Mouse (Mus musculus) lung, postnatal 0 days (tissue): Measurements from ENCODE around the gene Nln. TPM values are rescaled to one million over a fixed set of nuclear protein-coding genes. Genes with fewer than 3 reads are reported as not detected.

Experiments
- ATAC-seq: fragments of 200-750 bp; cut with Nextera tagmentation; 2 replicates; pipeline ENCODE4 v1.8.0; 2017; ENCODE audit warnings: moderate library complexity
- DNase-seq: peaks from one replicate; pipeline ENCODE4 v3.0.0-alpha.2; 2016; ENCODE audit warnings: low spot score
- H3K27ac ChIP-seq: fragments of 300-500 bp; sonication (generic); 2 replicates; pipeline ENCODE4 v1.5.1; 2014; ENCODE audit warnings: antibody characterized with exemption, mild to moderate bottlenecking, low read length, mixed read lengths
- H3K27me3 ChIP-seq: fragments of 300-500 bp; sonication (generic); replicated peaks from 2 replicates; pipeline ENCODE4 v1.6.1; 2014; ENCODE audit warnings: low read length, mixed read lengths; ENCODE audit not compliant: insufficient read depth
- H3K36me3 ChIP-seq: fragments of 300-500 bp; sonication (generic); 2 replicates; pipeline ENCODE4 v1.6.1; 2014; ENCODE audit warnings: low read length, mixed read lengths; ENCODE audit not compliant: insufficient read depth
- H3K4me1 ChIP-seq: fragments of 300-500 bp; sonication (generic); 2 replicates; pipeline ENCODE4 v1.6.1; 2014; ENCODE audit warnings: antibody characterized with exemption, low read depth, low read length, mixed read lengths; ENCODE audit not compliant: insufficient read depth
- H3K4me2 ChIP-seq: fragments of 300-500 bp; sonication (generic); replicated peaks from 2 replicates; pipeline ENCODE4 v1.6.1; 2014; ENCODE audit warnings: low read depth, mild to moderate bottlenecking, low read length, moderate library complexity, mixed read lengths
- H3K4me3 ChIP-seq: fragments of 300-500 bp; sonication (generic); 2 replicates; pipeline ENCODE4 v1.5.1; 2014; ENCODE audit warnings: low read depth, low read length
- H3K9ac ChIP-seq: fragments of 300-500 bp; sonication (generic); replicated peaks from 2 replicates; pipeline ENCODE4 v1.6.1; 2014; ENCODE audit warnings: low read depth, mild to moderate bottlenecking
- H3K9me3 ChIP-seq: fragments of 300-500 bp; sonication (generic); 2 replicates; pipeline ENCODE4 v1.6.1; 2016; ENCODE audit warnings: low read length, mixed read lengths
- CTCF ChIP-seq: IDR thresholded peaks from 2 replicates; pipeline ENCODE4 v1.5.1; 2016; ENCODE audit warnings: antibody characterized with exemption, mild to moderate bottlenecking
- EP300 ChIP-seq: IDR thresholded peaks from 2 replicates; pipeline ENCODE4 v1.6.1; 2016; ENCODE audit warnings: antibody characterized with exemption, mild to moderate bottlenecking, control low read depth
- WGBS: fragments of 180-500 bp; shearing (Covaris S2); extraction: QIAGEN DNeasy Blood & Tissue Kit; methylation state at CpG from one replicate; pipeline ENCODE4 v1.1.7; 2014; 5-methylcytosine and 5-hydroxymethylcytosine counted together
- polyA plus RNA-seq: library from polyadenylated mRNA; unstranded; fragments of >200 nt; fragmentation: Nextera tagmentation; extraction: Ambion mirVana; gene quantifications from 2 replicates; pipeline ENCODE4 v1.2.1, GENCODE M21; 2015

The Nln gene
- polyA plus RNA-seq, 1 experiment from 2014 or later, result 13.0 TPM

DNA sequence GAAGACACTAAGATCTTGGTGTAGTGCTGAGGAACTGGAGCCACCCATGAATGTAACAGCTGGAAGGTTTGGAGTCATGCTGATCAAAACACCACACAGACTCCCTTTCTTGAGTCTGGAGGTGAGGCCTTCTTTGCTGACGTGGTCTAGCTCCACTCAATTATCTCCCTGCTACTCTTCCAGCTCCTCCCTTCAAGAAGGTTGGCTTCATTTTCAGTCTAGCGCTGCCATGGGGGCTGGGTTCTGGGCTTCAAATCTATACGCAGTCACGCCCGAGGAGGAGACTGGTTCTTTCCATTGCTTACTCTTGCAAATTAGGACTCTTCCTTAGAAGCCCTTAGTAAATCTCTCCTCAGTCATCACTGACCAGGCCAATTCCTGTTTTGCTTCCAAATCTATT, 98.1 kb downstream of the Nln start:
- H3K9me3 ChIP-seq, result no peaks in the 10 kb centered on the region
- H3K4me3 ChIP-seq, result no peak overlapping the region
- H3K4me2 ChIP-seq, result no peak overlapping the region
- TF ChIP-seq CTCF (no peak), EP300 (no peak)
- H3K27ac ChIP-seq, result no peak overlapping the region
- no peaks in the 10 kb centered on the region for H3K27me3 ChIP-seq
- H3K9ac ChIP-seq, result no peak overlapping the region
- ATAC-seq (no peak), DNase-seq (no peak)
- no peaks in the 10 kb centered on the region for H3K36me3 ChIP-seq
- WGBS, result 86% methylated on average over 5 of the region's 5 CpGs
- H3K4me1 ChIP-seq, result no peaks in the 10 kb centered on the region

DNA sequence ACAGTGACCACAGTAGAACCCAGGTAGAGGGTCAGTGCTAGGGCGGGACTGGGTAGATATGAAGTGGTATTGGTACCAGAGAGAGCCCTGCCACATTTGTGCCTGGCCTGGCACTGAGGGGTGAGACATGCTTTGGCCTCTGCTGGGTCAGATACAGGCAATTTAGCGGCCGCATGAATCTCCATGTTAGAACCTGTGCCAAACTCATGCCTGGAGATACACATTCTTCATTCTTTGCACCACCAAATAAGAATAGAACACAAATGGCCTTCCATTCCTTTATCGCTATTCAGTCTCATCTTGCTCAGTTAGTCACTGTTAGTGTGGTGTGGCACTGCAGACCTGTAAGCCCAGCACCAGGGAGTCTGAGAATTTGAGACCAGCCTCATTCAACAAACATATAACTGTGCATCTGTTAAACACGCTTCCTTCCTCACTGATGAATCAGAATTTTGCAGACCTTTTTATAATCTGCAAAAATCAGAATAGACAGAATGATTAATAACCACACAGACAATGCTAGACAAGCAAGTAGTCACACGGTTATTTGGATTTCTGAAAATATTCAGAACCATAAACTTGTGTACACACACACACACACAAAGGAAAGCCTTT, 104.1 kb downstream of the Nln start:
- Histone ChIP-seq H3K27me3 (no peaks in the 10 kb centered on the region), H3K36me3 (no peaks in the 10 kb centered on the region), H3K27ac (no peak overlapping the region), H3K9ac (no peak overlapping the region), H3K4me2 (no peak overlapping the region), H3K4me3 (no peak overlapping the region), H3K4me1 (no peaks in the 10 kb centered on the region), H3K9me3 (no peaks in the 10 kb centered on the region)
- DNase-seq, result no peak
- WGBS, result 76% methylated on average over 6 of the region's 6 CpGs
- no peak for ATAC-seq
- TF ChIP-seq CTCF (no peak), EP300 (no peak)

- Histone ChIP-seq H3K9me3 (peaks cover 3% of the 10 kb centered on the region), H3K4me1 (no peaks in the 10 kb centered on the region), H3K27ac (no peak overlapping the region), H3K9ac (no peak overlapping the region), H3K4me2 (no peak overlapping the region), H3K27me3 (no peaks in the 10 kb centered on the region), H3K36me3 (no peaks in the 10 kb centered on the region), H3K4me3 (no peak overlapping the region)
- ATAC-seq, result no peak
- WGBS, result 60% methylated on average over 5 of the region's 5 CpGs
- no peak for DNase-seq
- TF ChIP-seq EP300, result no peak
Observed at GRCm38 (mm10) chr13:103994085-103994455, 115.3 kb downstream of the Nln start.

DNA sequence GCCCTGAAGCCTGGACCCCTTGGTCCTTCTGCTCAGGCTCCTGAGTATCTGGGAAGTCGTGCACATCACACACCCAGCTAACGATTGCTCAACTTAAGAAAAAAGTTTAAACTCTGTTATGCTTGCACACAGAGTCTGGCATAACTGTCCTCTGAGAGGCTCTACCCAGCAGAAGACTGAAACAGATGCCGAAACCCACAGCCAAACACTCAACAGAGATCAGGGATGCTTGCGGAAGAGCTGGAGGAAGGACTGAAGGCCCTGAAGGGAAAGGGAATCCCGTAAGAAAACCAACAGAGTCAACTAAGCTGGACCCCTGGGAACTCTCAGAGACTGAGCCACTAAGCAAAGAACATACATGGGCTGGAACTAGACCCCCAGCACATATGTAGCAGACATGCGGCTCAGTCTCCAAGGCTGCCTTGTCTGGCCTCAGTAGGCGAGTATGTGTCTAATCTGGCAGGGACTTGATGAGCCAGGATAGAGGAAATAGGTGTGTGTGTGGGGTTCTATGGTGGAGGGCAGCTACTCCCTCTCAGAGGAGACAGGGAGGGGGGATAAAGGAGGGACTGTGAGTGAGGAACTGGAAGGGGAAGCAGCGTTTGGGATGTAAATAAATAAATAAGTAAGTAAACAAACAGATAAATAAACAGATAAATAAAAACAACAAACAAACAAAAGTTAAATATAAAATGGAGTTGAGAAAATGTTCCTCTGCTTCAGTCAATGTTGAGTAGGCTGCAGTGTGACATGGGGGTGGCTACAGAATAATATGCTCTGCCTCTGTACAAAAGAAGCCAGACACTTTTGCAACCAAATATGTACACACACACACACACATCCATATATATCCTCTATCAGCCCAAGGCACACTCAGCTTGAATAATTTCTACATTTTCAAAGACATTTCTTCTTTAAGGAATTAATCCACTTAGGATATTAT, 116.0 kb downstream of the Nln start:
- Histone ChIP-seq H3K9ac (no peak overlapping the region), H3K27ac (no peak overlapping the region), H3K36me3 (no peaks in the 10 kb centered on the region), H3K4me3 (no peak overlapping the region), H3K27me3 (no peaks in the 10 kb centered on the region), H3K4me1 (no peaks in the 10 kb centered on the region), H3K4me2 (no peak overlapping the region), H3K9me3 (peaks cover 3% of the 10 kb centered on the region)
- no peak for TF ChIP-seq CTCF
- no peak for TF ChIP-seq EP300
- no peak for DNase-seq
- 62% methylated on average over 8 of the region's 8 CpGs for WGBS
- ATAC-seq, result no peak

DNA sequence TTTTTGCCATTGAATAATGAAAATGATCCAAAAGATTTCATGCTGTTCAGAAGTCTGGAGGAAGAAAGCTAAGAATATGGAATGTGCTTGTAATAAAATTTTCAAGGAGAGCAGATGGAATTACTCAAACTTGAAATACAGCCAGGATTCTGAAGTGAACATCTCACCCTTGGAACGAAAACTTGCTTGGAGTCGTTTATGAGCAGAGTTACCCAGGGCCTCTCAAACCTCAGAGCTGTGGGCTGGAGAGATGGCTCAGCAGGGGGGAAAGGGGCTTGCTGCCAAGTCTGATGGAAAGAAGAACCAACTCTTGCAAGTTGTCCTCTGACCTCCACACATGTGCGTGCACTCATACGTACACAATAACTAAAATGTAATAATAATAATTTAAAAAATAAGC, 122.8 kb downstream of the Nln start:
- TF ChIP-seq EP300 (0 out of 2 replicates have a peak, but pooled peaks have one; percentile 21), CTCF (no peak)
- 37% methylated on average over 4 of the region's 4 CpGs for WGBS
- H3K9ac ChIP-seq, result no peak overlapping the region
- no peaks in the 10 kb centered on the region for H3K36me3 ChIP-seq
- ATAC-seq, result peak; percentile 45; the same call in 1 of the 2 replicates
- H3K4me2 ChIP-seq, result no peak overlapping the region
- peaks cover 3% of the 10 kb centered on the region for H3K9me3 ChIP-seq
- no peaks in the 10 kb centered on the region for H3K27me3 ChIP-seq
- H3K4me1 ChIP-seq, result no peaks in the 10 kb centered on the region; the same call in 1 of the 2 replicates
- DNase-seq, result peak; percentile 73
- H3K27ac ChIP-seq, result peak overlapping the region; percentile 79
- no peak overlapping the region for H3K4me3 ChIP-seq

- peak overlapping the region; percentile 4; the same call in 1 of the 2 replicates for H3K4me2 ChIP-seq
Observed at GRCm38 (mm10) chr13:103985510-103986278, 123.7 kb downstream of the Nln start.

More at GRCm38 (mm10) chr13:103985510-103986278, 123.7 kb downstream of the Nln start:
- DNase-seq (peak; percentile 90), ATAC-seq (peak; percentile 93)
- Histone ChIP-seq H3K4me1 (no peaks in the 10 kb centered on the region; the same call in 1 of the 2 replicates), H3K4me3 (peak overlapping the region; percentile 0; the same call in 1 of the 2 replicates), H3K9ac (no peak overlapping the region), H3K27ac (peak overlapping the region; percentile 79), H3K9me3 (peaks cover 3% of the 10 kb centered on the region), H3K36me3 (no peaks in the 10 kb centered on the region), H3K27me3 (no peaks in the 10 kb centered on the region)
- 40% methylated on average over 20 of the region's 20 CpGs for WGBS
- TF ChIP-seq EP300 (no peak), CTCF (no peak)
